In the genomic region with DNA sequence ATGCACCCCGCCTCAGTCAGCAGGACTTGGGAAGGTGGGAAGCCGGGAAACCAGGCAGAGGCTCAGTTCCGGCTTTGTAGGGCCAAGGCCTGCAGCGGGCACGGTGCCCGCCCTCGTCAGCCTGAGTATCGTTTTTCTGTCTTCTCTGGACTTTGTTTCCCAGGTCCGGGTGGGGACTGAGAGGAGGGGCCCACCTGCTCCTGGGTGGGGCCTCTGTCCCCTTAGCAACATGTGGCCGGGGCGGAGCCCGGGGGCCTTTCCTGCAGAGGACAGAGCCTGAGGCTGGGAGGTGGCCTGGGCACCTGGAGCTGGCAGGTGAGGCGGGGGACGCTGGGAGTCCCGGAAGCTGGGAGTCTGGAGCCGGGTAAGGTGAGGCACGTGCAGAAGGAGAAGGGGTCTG, we compare ENCODE assay signal across 9 mouse cellular contexts. TPM values are rescaled to one million over a fixed set of nuclear protein-coding genes. Genes with fewer than 3 reads are reported as not detected.
DNase-seq lines count a peak whose midpoint lies in the region; ATAC-seq and TF ChIP-seq lines count a peak whose summit lies in the region.
"Had no signal": no experiment of that assay in that cellular context is flagged by ENCODE, and none has a peak within 500 bp of the region (broad histone marks: within the 10 kb centered on the region; RNA-seq: fewer than 3 reads in every experiment).

No protein-coding gene starts in this region.

- H3K4me1 ChIP-seq in forebrain, embryonic 11.5 days (replicated peaks; ENCODE audit: control insufficient read depth, insufficient read depth, low read length) = peaks cover 2% of the 10 kb centered on the region; the same call in 1 of the 2 replicates
- H3K4me1 ChIP-seq in forebrain, embryonic 16.5 days (replicated peaks; ENCODE audit: control insufficient read depth, insufficient read depth, low read length) = 0 out of 2 replicates have a peak, but pooled peaks cover 3% of the 10 kb centered on the region
- H3K4me1 ChIP-seq in intestine, postnatal 0 days (replicated peaks; ENCODE audit: control insufficient read depth, insufficient read depth, low read length) = 0 out of 2 replicates have a peak, but pooled peaks cover 16% of the 10 kb centered on the region
- peaks cover 29% of the 10 kb centered on the region for H3K4me1 ChIP-seq in liver, embryonic 12.5 days
- H3K4me1 ChIP-seq in midbrain, embryonic 16.5 days (ENCODE audit: control insufficient read depth, insufficient read depth, low read length) = no peaks in the 10 kb centered on the region

- 31% methylated on average over 17 of the region's 17 CpGs for WGBS in forebrain, embryonic 11.5 days
- WGBS in forebrain, embryonic 16.5 days = 21% methylated on average over 17 of the region's 17 CpGs
- WGBS in intestine, postnatal 0 days = 13% methylated on average over 17 of the region's 17 CpGs
- 52% methylated on average over 17 of the region's 17 CpGs for WGBS in liver, embryonic 12.5 days (ENCODE audit: insufficient replicate concordance)
- WGBS in midbrain, embryonic 16.5 days = 33% methylated on average over 17 of the region's 17 CpGs

- peak overlapping the region; percentile 16; the same call in 1 of the 2 replicates for H3K9ac ChIP-seq in forebrain, embryonic 11.5 days (ENCODE audit: low read length)
- no peak overlapping the region for H3K9ac ChIP-seq in forebrain, embryonic 16.5 days (replicated peaks; ENCODE audit: low read depth, low read length)
- peak overlapping the region; percentile 64 for H3K9ac ChIP-seq in intestine, postnatal 0 days (ENCODE audit: low read depth, low read length)
- H3K9ac ChIP-seq in liver, embryonic 12.5 days = no peak overlapping the region
- peak overlapping the region; percentile 48 for H3K9ac ChIP-seq in midbrain, embryonic 16.5 days (ENCODE audit: low read depth, low read length)

- no peaks in the 10 kb centered on the region for H3K9me3 ChIP-seq in forebrain, embryonic 11.5 days (ENCODE audit: control insufficient read depth, low read length)
- no peaks in the 10 kb centered on the region for H3K9me3 ChIP-seq in forebrain, embryonic 16.5 days (ENCODE audit: control insufficient read depth, low read length)
- no peaks in the 10 kb centered on the region for H3K9me3 ChIP-seq in intestine, postnatal 0 days (ENCODE audit: control insufficient read depth)
- no peaks in the 10 kb centered on the region for H3K9me3 ChIP-seq in liver, embryonic 12.5 days (replicated peaks)
- 0 out of 2 replicates have a peak, but pooled peaks cover 1% of the 10 kb centered on the region for H3K9me3 ChIP-seq in midbrain, embryonic 16.5 days (replicated peaks; ENCODE audit: control insufficient read depth, low read length, poor library complexity, severe bottlenecking)

- peaks cover 6% of the 10 kb centered on the region; the same call in 1 of the 2 replicates for H3K36me3 ChIP-seq in forebrain, embryonic 11.5 days (ENCODE audit: control insufficient read depth, insufficient read depth, low read length)
- peaks cover 12% of the 10 kb centered on the region for H3K36me3 ChIP-seq in forebrain, embryonic 16.5 days (ENCODE audit: control insufficient read depth, insufficient read depth)
- H3K36me3 ChIP-seq in intestine, postnatal 0 days (ENCODE audit: control insufficient read depth, insufficient read depth) = peaks cover 21% of the 10 kb centered on the region
- H3K36me3 ChIP-seq in liver, embryonic 12.5 days = peaks cover 5% of the 10 kb centered on the region; the same call in 1 of the 2 replicates
- H3K36me3 ChIP-seq in midbrain, embryonic 16.5 days (ENCODE audit: control insufficient read depth, insufficient read depth, low read length) = peaks cover 18% of the 10 kb centered on the region; the same call in 1 of the 2 replicates

- intact Hi-C loops in gastrocnemius, postnatal 14 days (cut with DNase I; ENCODE audit: low total_unique reads) = no loop called here

- TF ChIP-seq CTCF in intestine, postnatal 0 days (IDR thresholded peaks at IDR 0.05; ENCODE audit: low read depth) = no peak

- no peaks in the 10 kb centered on the region for H3K27me3 ChIP-seq in forebrain, embryonic 11.5 days (ENCODE audit: control insufficient read depth, insufficient read depth, low read length)
- no peaks in the 10 kb centered on the region for H3K27me3 ChIP-seq in forebrain, embryonic 16.5 days (replicated peaks; ENCODE audit: control insufficient read depth, insufficient read depth, low read length)
- no peaks in the 10 kb centered on the region for H3K27me3 ChIP-seq in intestine, postnatal 0 days (replicated peaks; ENCODE audit: control insufficient read depth, insufficient read depth, low read length)
- 0 out of 2 replicates have a peak, but pooled peaks cover 3% of the 10 kb centered on the region for H3K27me3 ChIP-seq in liver, embryonic 12.5 days (replicated peaks)
- no peaks in the 10 kb centered on the region for H3K27me3 ChIP-seq in midbrain, embryonic 16.5 days (ENCODE audit: control insufficient read depth, insufficient read depth, low read depth, low read length)

- no peak for ATAC-seq in forebrain, embryonic 11.5 days (replicated peaks; ENCODE audit: low FRiP score)
- no peak for ATAC-seq in forebrain, embryonic 16.5 days
- ATAC-seq in intestine, postnatal 0 days = peak; percentile 78
- ATAC-seq in liver, embryonic 12.5 days = no peak
- ATAC-seq in midbrain, embryonic 16.5 days = peak; percentile 19; the same call in 1 of the 2 replicates

- H3K4me3 ChIP-seq in forebrain, embryonic 11.5 days (ENCODE audit: low read depth, low read length) = no peak overlapping the region
- no peak overlapping the region for H3K4me3 ChIP-seq in forebrain, embryonic 16.5 days (replicated peaks; ENCODE audit: low read length)
- peak overlapping the region; percentile 47 for H3K4me3 ChIP-seq in intestine, postnatal 0 days (ENCODE audit: low read depth, low read length)
- no peak overlapping the region for H3K4me3 ChIP-seq in liver, embryonic 12.5 days
- H3K4me3 ChIP-seq in midbrain, embryonic 16.5 days (ENCODE audit: low read depth, low read length) = no peak overlapping the region

- no peak overlapping the region for H3K4me2 ChIP-seq in forebrain, embryonic 11.5 days (ENCODE audit: low read depth, low read length, severe bottlenecking)
- no peak overlapping the region for H3K4me2 ChIP-seq in forebrain, embryonic 16.5 days (ENCODE audit: low read length)
- H3K4me2 ChIP-seq in intestine, postnatal 0 days (replicated peaks; ENCODE audit: low read depth) = peak overlapping the region; percentile 70
- H3K4me2 ChIP-seq in liver, embryonic 12.5 days = peak overlapping the region; percentile 10
- no peak overlapping the region for H3K4me2 ChIP-seq in midbrain, embryonic 16.5 days (ENCODE audit: low read length)

- peak; percentile 50 for DNase-seq in forebrain, embryonic 11.5 days (ENCODE audit: low spot score)
- no peak for DNase-seq in gastrocnemius, postnatal 14 days
- no peak for DNase-seq in spleen, adult 18-20 months
- no peak for DNase-seq in frontal cortex, postnatal 25 days (ENCODE audit: low spot score in 2 of 2)

- no peak overlapping the region for H3K27ac ChIP-seq in forebrain, embryonic 11.5 days (ENCODE audit: low read depth, low read length)
- H3K27ac ChIP-seq in forebrain, embryonic 16.5 days (ENCODE audit: low read length) = no peak overlapping the region
- peak overlapping the region; percentile 99 for H3K27ac ChIP-seq in intestine, postnatal 0 days (ENCODE audit: low read depth, low read length)
- no peak overlapping the region for H3K27ac ChIP-seq in liver, embryonic 12.5 days
- no peak overlapping the region for H3K27ac ChIP-seq in midbrain, embryonic 16.5 days (ENCODE audit: low read length)

RNA-seq across cellular contexts. Expression of a gene that starts 1.6 kb away (rescaled TPM):
- 0.39 and 0.99 TPM in 2 replicates for polyA plus RNA-seq in forebrain, embryonic 11.5 days (2014; fragmentation: Nextera tagmentation; extraction: Ambion mirVana)
- 0.48 and 1.2 TPM in 2 replicates for polyA plus RNA-seq in forebrain, embryonic 16.5 days (2015; fragmentation: Nextera tagmentation; extraction: Ambion mirVana)
- polyA plus RNA-seq in intestine, postnatal 0 days (2015; fragmentation: Nextera tagmentation; extraction: Ambion mirVana) = 254 and 255 TPM in 2 replicates
- 0.49 and 0.54 TPM in 2 replicates for polyA plus RNA-seq in liver, embryonic 12.5 days (2016; fragmentation: Nextera tagmentation; extraction: Ambion mirVana)
- polyA plus RNA-seq in midbrain, embryonic 16.5 days (2015; fragmentation: Nextera tagmentation; extraction: Ambion mirVana) = 0.34 and 0.73 TPM in 2 replicates
- total RNA-seq in gastrocnemius, postnatal 14 days (2021) = under 1 TPM in 1 of 2 experiments, not detected in 1; 0.35 TPM
- total RNA-seq: megakaryocyte, adult 5-6 weeks had no signal

RNA-seq across cellular contexts. Expression of a gene that starts 29.0 kb away (rescaled TPM):
- polyA plus RNA-seq in forebrain, embryonic 11.5 days (2014; fragmentation: Nextera tagmentation; extraction: Ambion mirVana) = 140 and 157 TPM in 2 replicates
- polyA plus RNA-seq in forebrain, embryonic 16.5 days (2015; fragmentation: Nextera tagmentation; extraction: Ambion mirVana) = 327 and 349 TPM in 2 replicates
- polyA plus RNA-seq in intestine, postnatal 0 days (2015; fragmentation: Nextera tagmentation; extraction: Ambion mirVana) = 19.9 and 21.1 TPM in 2 replicates
- polyA plus RNA-seq in liver, embryonic 12.5 days (2016; fragmentation: Nextera tagmentation; extraction: Ambion mirVana) = 12.4 and 13.2 TPM in 2 replicates
- polyA plus RNA-seq in midbrain, embryonic 16.5 days (2015; fragmentation: Nextera tagmentation; extraction: Ambion mirVana) = 318 and 333 TPM in 2 replicates
- total RNA-seq in gastrocnemius, postnatal 14 days (2021) = 10 to 100 TPM; 25.7 to 33.5 TPM

RNA-seq across cellular contexts. Expression of a gene that starts 31.6 kb away (rescaled TPM):
- polyA plus RNA-seq in forebrain, embryonic 11.5 days (2014; fragmentation: Nextera tagmentation; extraction: Ambion mirVana) = not detected in 2 replicates
- 0.36 and 0.62 TPM in 2 replicates for polyA plus RNA-seq in forebrain, embryonic 16.5 days (2015; fragmentation: Nextera tagmentation; extraction: Ambion mirVana)
- polyA plus RNA-seq in intestine, postnatal 0 days (2015; fragmentation: Nextera tagmentation; extraction: Ambion mirVana) = 0.07 TPM in 1 of 2 replicates, not detected in the other
- 1.4 and 2.2 TPM in 2 replicates for polyA plus RNA-seq in liver, embryonic 12.5 days (2016; fragmentation: Nextera tagmentation; extraction: Ambion mirVana)
- polyA plus RNA-seq in midbrain, embryonic 16.5 days (2015; fragmentation: Nextera tagmentation; extraction: Ambion mirVana) = 0.19 TPM in 2 replicates
- total RNA-seq in gastrocnemius, postnatal 14 days (2021) = not detected

RNA-seq across cellular contexts. Expression of a gene that starts 31.9 kb away (rescaled TPM):
- polyA plus RNA-seq in forebrain, embryonic 11.5 days (2014; fragmentation: Nextera tagmentation; extraction: Ambion mirVana) = 261 and 295 TPM in 2 replicates
- polyA plus RNA-seq in forebrain, embryonic 16.5 days (2015; fragmentation: Nextera tagmentation; extraction: Ambion mirVana) = 98.3 and 107 TPM in 2 replicates
- polyA plus RNA-seq in intestine, postnatal 0 days (2015; fragmentation: Nextera tagmentation; extraction: Ambion mirVana) = 86.9 and 92.2 TPM in 2 replicates
- 207 and 211 TPM in 2 replicates for polyA plus RNA-seq in liver, embryonic 12.5 days (2016; fragmentation: Nextera tagmentation; extraction: Ambion mirVana)
- polyA plus RNA-seq in midbrain, embryonic 16.5 days (2015; fragmentation: Nextera tagmentation; extraction: Ambion mirVana) = 58.8 and 65.1 TPM in 2 replicates
- 10 to 100 TPM; 40.3 to 48.1 TPM for total RNA-seq in gastrocnemius, postnatal 14 days (2021)

RNA-seq across cellular contexts. Expression of a gene that starts 45.3 kb away (rescaled TPM):
- 0.41 and 1.0 TPM in 2 replicates for polyA plus RNA-seq in forebrain, embryonic 11.5 days (2014; fragmentation: Nextera tagmentation; extraction: Ambion mirVana)
- 1.1 and 1.4 TPM in 2 replicates for polyA plus RNA-seq in forebrain, embryonic 16.5 days (2015; fragmentation: Nextera tagmentation; extraction: Ambion mirVana)
- polyA plus RNA-seq in intestine, postnatal 0 days (2015; fragmentation: Nextera tagmentation; extraction: Ambion mirVana) = 7.3 and 8.9 TPM in 2 replicates
- 0.80 and 0.98 TPM in 2 replicates for polyA plus RNA-seq in liver, embryonic 12.5 days (2016; fragmentation: Nextera tagmentation; extraction: Ambion mirVana)
- 2.2 and 3.5 TPM in 2 replicates for polyA plus RNA-seq in midbrain, embryonic 16.5 days (2015; fragmentation: Nextera tagmentation; extraction: Ambion mirVana)
- 1 to 10 TPM; 1.3 to 2.2 TPM for total RNA-seq in gastrocnemius, postnatal 14 days (2021)

Comparison
In these comparisons a context has a peak if more than half of its experiments do, and no peak if none do; other contexts are left out.
1. H3K9ac ChIP-seq: peak in forebrain, embryonic 11.5 days (single experiment), intestine, postnatal 0 days (single experiment) and midbrain, embryonic 16.5 days (single experiment); none in forebrain, embryonic 16.5 days (single experiment) and liver, embryonic 12.5 days (single experiment).
2. ATAC-seq: peak in intestine, postnatal 0 days (single experiment) and midbrain, embryonic 16.5 days (single experiment); none in forebrain, embryonic 11.5 days (single experiment), forebrain, embryonic 16.5 days (single experiment) and liver, embryonic 12.5 days (single experiment).
3. H3K4me2 ChIP-seq: peak in intestine, postnatal 0 days (single experiment) and liver, embryonic 12.5 days (single experiment); none in forebrain, embryonic 11.5 days (single experiment), forebrain, embryonic 16.5 days (single experiment) and midbrain, embryonic 16.5 days (single experiment).
4. RNA of a gene that starts 1.6 kb away (polyA plus RNA-seq): 254 to 255 TPM in intestine, postnatal 0 days; 0.34 to 0.73 TPM in midbrain, embryonic 16.5 days, 0.49 to 0.54 TPM in liver, embryonic 12.5 days, 0.48 to 1.2 TPM in forebrain, embryonic 16.5 days and 0.39 to 0.99 TPM in forebrain, embryonic 11.5 days; every median in the first group is over 100 times any median in the second.